Mouse (Mus musculus) thymus, adult 2 months (tissue): ENCODE results near the gene Ythdc1.

Source experiments
- CTCF ChIP-seq: fragments of 200-500 bp; IDR thresholded peaks from 2 replicates; pipeline ENCODE4 v1.5.1; 2012; ENCODE audit warnings: mild to moderate bottlenecking, control low read depth, low read length, moderate library complexity, borderline replicate concordance; ENCODE audit not compliant: control insufficient read depth, poor library complexity, insufficient read depth; ENCODE audit errors: extremely low read depth
- POLR2A ChIP-seq: fragments of 200-500 bp; IDR thresholded peaks from 2 replicates; pipeline ENCODE4 v1.6.1; 2012; ENCODE audit warnings: mild to moderate bottlenecking, low read length, control low read depth, moderate library complexity; ENCODE audit not compliant: control insufficient read depth, poor library complexity, insufficient read depth; ENCODE audit errors: extremely low read depth

DNA sequence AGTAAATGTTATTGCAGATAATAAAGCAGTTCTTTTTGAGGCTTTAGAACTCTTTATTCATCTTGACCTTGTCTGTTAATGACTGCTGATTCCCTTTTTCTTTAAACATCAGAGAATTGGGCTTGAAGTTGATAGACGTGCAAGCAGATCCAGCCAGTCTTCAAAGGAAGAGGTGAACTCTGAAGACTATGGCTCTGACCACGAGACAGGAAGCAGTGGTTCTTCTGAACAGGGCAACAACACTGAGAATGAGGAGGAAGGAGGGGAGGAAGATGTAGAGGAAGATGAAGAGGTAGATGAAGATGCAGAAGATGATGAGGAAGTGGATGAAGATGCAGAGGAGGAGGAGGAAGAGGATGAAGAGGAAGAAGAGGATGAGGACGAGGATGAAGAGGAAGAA is 12.8 kb downstream of the Ythdc1 start:
- TF ChIP-seq CTCF (no peak), POLR2A (no peak)
